Mouse (Mus musculus) liver, embryonic 13.5 days (tissue): ENCODE data around the gene Camta1. TPM values are rescaled to one million over a fixed set of nuclear protein-coding genes. Genes with fewer than 3 reads are reported as not detected.
A peak's percentile ranks its signal among the peaks of the same experiment; 100 is the strongest.

Experiments used
- ATAC-seq: fragments of 200-750 bp; cut with Nextera tagmentation; 2 replicates; pipeline ENCODE4 v1.8.0; 2017; ENCODE audit warnings: low read depth, mild to moderate bottlenecking, moderate number of reproducible peaks, moderate library complexity
- DNase-seq: peaks from one replicate; pipeline ENCODE4 v3.0.0; 2022
- H3K27ac ChIP-seq: fragments of 300-500 bp; sonication (generic); 2 replicates; pipeline ENCODE4 v1.5.1; 2015; ENCODE audit warnings: moderate library complexity, mild to moderate bottlenecking, inconsistent platforms
- H3K27me3 ChIP-seq: fragments of 300-500 bp; sonication (generic); 2 replicates; pipeline ENCODE4 v1.6.1; 2015; ENCODE audit warnings: mild to moderate bottlenecking, inconsistent platforms
- H3K36me3 ChIP-seq: fragments of 300-500 bp; sonication (generic); 2 replicates; pipeline ENCODE4 v1.6.1; 2015; ENCODE audit warnings: mild to moderate bottlenecking, inconsistent platforms
- H3K4me1 ChIP-seq: fragments of 300-500 bp; sonication (generic); replicated peaks from 2 replicates; pipeline ENCODE4 v1.6.1; 2015; ENCODE audit warnings: inconsistent platforms
- H3K4me2 ChIP-seq: fragments of 300-500 bp; sonication (generic); 2 replicates; pipeline ENCODE4 v1.6.1; 2015; ENCODE audit warnings: inconsistent platforms, mild to moderate bottlenecking, moderate library complexity
- H3K4me3 ChIP-seq: fragments of 300-500 bp; sonication (generic); replicated peaks from 2 replicates; pipeline ENCODE4 v1.5.1; 2015; ENCODE audit warnings: mild to moderate bottlenecking, inconsistent platforms
- H3K9ac ChIP-seq: fragments of 300-500 bp; sonication (generic); 2 replicates; pipeline ENCODE4 v1.6.1; 2015; ENCODE audit warnings: mild to moderate bottlenecking, inconsistent platforms
- H3K9me3 ChIP-seq: fragments of 300-500 bp; sonication (generic); replicated peaks from 2 replicates; pipeline ENCODE4 v1.6.1; 2016; ENCODE audit warnings: inconsistent platforms
- WGBS: fragments of 180-500 bp; shearing (Covaris S2); methylation state at CpG from one replicate; pipeline ENCODE4 v1.1.7; 2015; ENCODE audit not compliant: insufficient replicate concordance; 5-methylcytosine and 5-hydroxymethylcytosine counted together
- polyA plus RNA-seq: library from polyadenylated mRNA; unstranded; fragments of >200 nt; fragmentation: Nextera tagmentation; extraction: Ambion mirVana; gene quantifications from 2 replicates; pipeline ENCODE4 v1.2.1, GENCODE M21; 2015

Camta1 gene
- polyA plus RNA-seq, 1 experiment from 2014 or later, result 43.6 TPM

- H3K27ac ChIP-seq, result no peak overlapping the region
- H3K27me3 ChIP-seq, result peaks cover 4% of the 10 kb centered on the region; the same call in 1 of the 2 replicates
- no peak overlapping the region for H3K4me3 ChIP-seq
- H3K4me1 ChIP-seq, result no peaks in the 10 kb centered on the region
- H3K4me2 ChIP-seq, result no peak overlapping the region
- H3K9ac ChIP-seq, result no peak overlapping the region
- DNase-seq (no peak), ATAC-seq (no peak)
- no peaks in the 10 kb centered on the region for H3K36me3 ChIP-seq
- H3K9me3 ChIP-seq, result no peaks in the 10 kb centered on the region
- WGBS, result 29% methylated on average over 4 of the region's 4 CpGs
Measured at GRCm38 (mm10) chr4:151068751-151069150, 792.9 kb downstream of the Camta1 start.

- ATAC-seq, result no peak
- 80% methylated on average over 4 of the region's 4 CpGs for WGBS
- H3K4me2 ChIP-seq, result no peak overlapping the region
- no peaks in the 10 kb centered on the region for H3K9me3 ChIP-seq
- peaks cover 4% of the 10 kb centered on the region; the same call in 1 of the 2 replicates for H3K27me3 ChIP-seq
- H3K27ac ChIP-seq, result no peak overlapping the region
- H3K4me3 ChIP-seq, result no peak overlapping the region
- DNase-seq, result no peak
- H3K9ac ChIP-seq, result no peak overlapping the region
- H3K36me3 ChIP-seq, result peaks cover 8% of the 10 kb centered on the region
- H3K4me1 ChIP-seq, result peaks cover 21% of the 10 kb centered on the region
Measured at GRCm38 (mm10) chr4:151059566-151059965, 802.1 kb downstream of the Camta1 start.

DNA sequence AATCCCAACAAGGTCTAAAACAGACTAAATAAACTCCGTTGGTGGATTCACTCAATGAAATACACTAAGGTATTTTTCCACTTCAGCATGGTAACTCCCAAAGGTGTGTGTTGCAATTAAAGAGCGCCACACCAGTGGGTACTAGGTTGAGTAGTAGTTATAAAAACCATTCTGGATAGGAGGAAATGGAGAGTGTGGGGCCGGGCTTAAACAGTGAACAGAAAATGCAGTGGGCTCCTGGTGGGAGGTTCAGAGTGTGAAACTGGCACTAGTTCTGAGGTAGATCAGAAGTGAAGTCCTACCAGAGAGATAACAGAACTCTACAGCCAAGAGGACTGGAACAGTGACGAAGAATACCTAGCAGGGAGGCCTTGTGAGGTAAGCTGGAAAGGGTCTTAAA lies 803.0 kb downstream of the Camta1 start:
- no peak for DNase-seq
- peak overlapping the region; percentile 98 for H3K4me3 ChIP-seq
- H3K27me3 ChIP-seq, result no peaks in the 10 kb centered on the region
- no peaks in the 10 kb centered on the region for H3K9me3 ChIP-seq
- peaks cover 28% of the 10 kb centered on the region for H3K4me1 ChIP-seq
- ATAC-seq, result no peak
- no peak overlapping the region; the same call in 1 of the 2 replicates for H3K9ac ChIP-seq
- no peak overlapping the region for H3K27ac ChIP-seq
- peak overlapping the region; percentile 84 for H3K4me2 ChIP-seq
- peaks cover 16% of the 10 kb centered on the region for H3K36me3 ChIP-seq
- WGBS, result 73% methylated on average over 4 of the region's 4 CpGs

GRCm38 (mm10) chr4:151057347-151058321 lies 804.0 kb downstream of the Camta1 start, which contains the start of gene Vamp3:
Gene Vamp3, minus strand, starts transcription at chr4:151057963.
- Histone ChIP-seq H3K4me3 (peak within 1 kb of the TSS; percentile 98), H3K9ac (peak within 1 kb of the TSS; percentile 97), H3K36me3 (peaks cover 19% of the 10 kb centered on the region), H3K4me2 (peak within 1 kb of the TSS; percentile 84), H3K4me1 (peaks cover 28% of the 10 kb centered on the region), H3K9me3 (no peaks in the 10 kb centered on the region), H3K27me3 (no peaks in the 10 kb centered on the region), H3K27ac (peak within 1 kb of the TSS; percentile 94)
- DNase-seq, result peak; percentile 96
- ATAC-seq, result peak; percentile 97
- WGBS, result under 1% methylated on average over 114 of the region's 114 CpGs

DNA sequence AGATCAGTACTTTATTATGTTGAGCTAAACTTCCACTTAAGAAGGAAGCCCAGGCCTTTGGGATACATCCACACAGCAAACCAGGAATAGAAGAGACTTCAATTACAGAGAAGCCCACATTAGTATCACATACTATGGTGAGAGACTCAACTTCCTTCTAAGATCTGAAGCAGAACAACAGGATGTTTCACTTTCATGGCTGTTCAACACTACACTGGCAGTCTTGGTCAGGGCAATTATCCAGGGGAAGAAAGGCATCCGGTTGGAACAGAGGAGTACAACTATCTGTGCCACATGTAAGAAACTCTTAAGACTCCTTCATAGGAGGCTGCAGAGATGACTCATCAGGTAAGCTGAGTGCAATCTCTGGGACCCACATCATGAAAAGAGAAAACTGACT lies 810.5 kb downstream of the Camta1 start:
- Histone ChIP-seq H3K4me1 (peaks cover 15% of the 10 kb centered on the region), H3K9ac (no peak overlapping the region), H3K27me3 (no peaks in the 10 kb centered on the region), H3K4me3 (no peak overlapping the region), H3K9me3 (no peaks in the 10 kb centered on the region), H3K27ac (no peak overlapping the region), H3K4me2 (no peak overlapping the region), H3K36me3 (peaks cover 72% of the 10 kb centered on the region)
- ATAC-seq, result no peak
- DNase-seq, result no peak
- 63% methylated on average over 1 of the region's 1 CpGs for WGBS

DNA sequence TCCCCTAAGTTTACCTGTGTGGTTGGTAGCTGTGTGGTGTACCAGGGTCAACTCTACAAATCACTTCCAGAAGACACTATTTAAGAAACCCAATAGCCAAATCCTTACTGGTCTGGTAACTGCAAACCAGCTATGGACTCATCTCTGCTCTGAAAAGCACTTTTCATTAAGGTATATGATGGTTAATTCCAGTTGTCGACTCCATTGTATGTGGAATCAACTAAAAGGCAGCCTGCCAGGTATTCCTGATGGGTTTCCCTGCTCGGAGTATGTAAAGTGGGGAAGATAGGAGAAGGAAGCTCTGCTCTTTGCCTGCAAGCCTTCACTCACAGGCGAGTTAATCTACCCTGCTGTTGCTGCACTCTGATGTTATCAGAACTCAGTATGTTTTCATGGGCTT lies 815.2 kb downstream of the Camta1 start:
- no peaks in the 10 kb centered on the region for H3K9me3 ChIP-seq
- H3K4me1 ChIP-seq, result peaks cover 28% of the 10 kb centered on the region
- ATAC-seq (no peak), DNase-seq (no peak)
- no peak overlapping the region for H3K27ac ChIP-seq
- no peak overlapping the region for H3K4me3 ChIP-seq
- H3K27me3 ChIP-seq, result no peaks in the 10 kb centered on the region
- WGBS, result 65% methylated on average over 3 of the region's 3 CpGs
- H3K9ac ChIP-seq, result no peak overlapping the region
- no peak overlapping the region for H3K4me2 ChIP-seq
- H3K36me3 ChIP-seq, result peaks cover 44% of the 10 kb centered on the region

GRCm38 (mm10) chr4:151044944-151045570 lies 816.6 kb downstream of the Camta1 start:
- no peak for ATAC-seq
- H3K27ac ChIP-seq, result peak overlapping the region; percentile 40
- WGBS, result 5% methylated on average over 21 of the region's 21 CpGs

GRCm38 (mm10) chr4:151044037-151044943 lies 817.4 kb downstream of the Camta1 start, which contains the start of gene Per3:
Gene Per3, minus strand, starts transcription at chr4:151044665.
- Histone ChIP-seq H3K9me3 (no peaks in the 10 kb centered on the region), H3K27me3 (no peaks in the 10 kb centered on the region), H3K36me3 (peaks cover 24% of the 10 kb centered on the region), H3K9ac (peak within 1 kb of the TSS; percentile 77), H3K27ac (peak within 1 kb of the TSS; percentile 43), H3K4me1 (peaks cover 27% of the 10 kb centered on the region), H3K4me3 (peak within 1 kb of the TSS; percentile 66), H3K4me2 (peak within 1 kb of the TSS; percentile 99)
- peak; percentile 94 for DNase-seq
- under 1% methylated on average over 79 of the region's 79 CpGs for WGBS
- peak; percentile 96 for ATAC-seq

More at GRCm38 (mm10) chr4:151044944-151045570, 816.6 kb downstream of the Camta1 start:
- H3K4me1 ChIP-seq, result peaks cover 27% of the 10 kb centered on the region
- H3K4me2 ChIP-seq, result peak overlapping the region; percentile 99
- H3K9ac ChIP-seq, result peak overlapping the region; percentile 70
- H3K9me3 ChIP-seq, result no peaks in the 10 kb centered on the region
- no peaks in the 10 kb centered on the region for H3K27me3 ChIP-seq
- peak overlapping the region; percentile 66 for H3K4me3 ChIP-seq
- DNase-seq, result no peak
- H3K36me3 ChIP-seq, result peaks cover 32% of the 10 kb centered on the region

DNA sequence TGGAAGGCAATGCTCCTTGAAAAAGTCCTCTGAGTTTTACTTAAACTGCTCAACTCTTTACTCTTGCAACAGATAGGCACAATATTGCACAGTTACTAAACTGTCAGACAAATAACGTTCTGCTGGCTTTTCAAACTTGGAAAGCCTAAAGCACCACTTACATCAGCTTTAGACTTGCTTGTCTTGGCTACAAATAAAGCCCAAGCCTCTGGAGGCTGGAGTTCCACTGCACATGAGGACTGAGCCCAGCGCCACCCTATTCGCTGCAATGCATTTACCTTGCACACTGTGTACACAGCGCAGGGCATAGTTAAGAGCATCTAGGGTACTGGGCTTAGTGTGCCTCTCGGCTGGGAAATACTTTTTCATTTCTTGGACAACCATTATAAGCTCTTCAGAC lies 818.4 kb downstream of the Camta1 start:
- ATAC-seq, result no peak
- Histone ChIP-seq H3K4me1 (peaks cover 27% of the 10 kb centered on the region), H3K4me2 (peak overlapping the region; percentile 99), H3K4me3 (peak overlapping the region; percentile 66), H3K27me3 (no peaks in the 10 kb centered on the region), H3K36me3 (peaks cover 14% of the 10 kb centered on the region), H3K9me3 (no peaks in the 10 kb centered on the region), H3K9ac (peak overlapping the region; percentile 77; the same call in 1 of the 2 replicates), H3K27ac (no peak overlapping the region; the same call in 1 of the 2 replicates)
- no peak for DNase-seq
- WGBS, result 56% methylated on average over 5 of the region's 5 CpGs

DNA sequence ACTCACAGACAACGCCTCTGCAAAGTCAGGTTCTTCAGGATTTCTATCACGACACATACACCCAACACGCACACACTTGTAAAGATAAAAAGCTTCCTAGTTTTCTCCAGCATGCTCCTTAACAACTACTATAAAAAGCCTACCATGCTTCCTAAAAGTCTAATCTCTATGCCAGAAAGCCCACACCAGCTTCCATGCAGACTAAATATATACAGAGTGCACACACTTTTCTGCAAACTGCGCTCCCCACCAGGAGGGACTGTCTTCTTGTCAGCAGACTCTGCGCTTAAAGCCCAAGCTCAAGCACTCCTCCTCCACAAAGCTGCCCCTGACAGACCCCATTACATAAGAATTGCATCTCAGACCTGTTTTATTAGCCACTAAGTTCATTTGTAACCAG lies 820.2 kb downstream of the Camta1 start:
- no peak overlapping the region for H3K27ac ChIP-seq
- no peak overlapping the region for H3K4me2 ChIP-seq
- no peaks in the 10 kb centered on the region for H3K27me3 ChIP-seq
- 79% methylated on average over 5 of the region's 5 CpGs for WGBS
- no peaks in the 10 kb centered on the region for H3K9me3 ChIP-seq
- DNase-seq (no peak), ATAC-seq (no peak)
- peaks cover 27% of the 10 kb centered on the region for H3K4me1 ChIP-seq
- H3K36me3 ChIP-seq, result peaks cover under 1% of the 10 kb centered on the region
- H3K9ac ChIP-seq, result no peak overlapping the region
- no peak overlapping the region for H3K4me3 ChIP-seq
